Mouse (Mus musculus): ENCODE results near the gene Ece1.

- TF ChIP-seq ZNF384 (IDR thresholded peaks at IDR 0.05; ENCODE audit: low read depth, low read length) (no peak), ZC3H11A (IDR thresholded peaks at IDR 0.05; ENCODE audit: borderline replicate concordance, low read depth, low read length) (no peak), HCFC1 (IDR thresholded peaks at IDR 0.05; ENCODE audit: borderline replicate concordance, insufficient read depth, low read length) (no peak)
Observed at GRCm38 (mm10) chr4:137904956-137905551, 43.0 kb downstream of the Ece1 start.
